Mouse (Mus musculus) hindbrain, embryonic 12.5 days (tissue): ENCODE measurements around the gene Meig1. TPM values are rescaled to one million over a fixed set of nuclear protein-coding genes. Genes with fewer than 3 reads are reported as not detected.
"Not testable (repeated sequence)": the region's sequence is repeated elsewhere in the genome, so short reads cannot be mapped to it uniquely, and the experiment has no call there.

Source experiments
- ATAC-seq: fragments of 200-750 bp; cut with Nextera tagmentation; 2 replicates; pipeline ENCODE4 v1.8.0; 2017; ENCODE audit warnings: moderate TSS enrichment; ENCODE audit not compliant: low FRiP score
- H3K27ac ChIP-seq: fragments of 300-500 bp; sonication (generic); 2 replicates; pipeline ENCODE4 v1.5.1; 2016; ENCODE audit warnings: mild to moderate bottlenecking
- H3K27me3 ChIP-seq: fragments of 300-500 bp; sonication (generic); 2 replicates; pipeline ENCODE4 v1.6.1; 2016; ENCODE audit warnings: mild to moderate bottlenecking
- H3K36me3 ChIP-seq: fragments of 300-500 bp; sonication (generic); 2 replicates; pipeline ENCODE4 v1.6.1; 2016; ENCODE audit warnings: mild to moderate bottlenecking
- H3K4me1 ChIP-seq: fragments of 300-500 bp; sonication (generic); 2 replicates; pipeline ENCODE4 v1.6.1; 2016
- H3K4me2 ChIP-seq: fragments of 300-500 bp; sonication (generic); replicated peaks from 2 replicates; pipeline ENCODE4 v1.6.1; 2016; ENCODE audit warnings: mild to moderate bottlenecking
- H3K4me3 ChIP-seq: fragments of 300-500 bp; sonication (generic); 2 replicates; pipeline ENCODE4 v1.5.1; 2016; ENCODE audit warnings: mild to moderate bottlenecking
- H3K9ac ChIP-seq: fragments of 300-500 bp; sonication (generic); 2 replicates; pipeline ENCODE4 v1.6.1; 2016; ENCODE audit warnings: mild to moderate bottlenecking, moderate library complexity
- H3K9me3 ChIP-seq: fragments of 300-500 bp; sonication (generic); replicated peaks from 2 replicates; pipeline ENCODE4 v1.6.1; 2016; ENCODE audit warnings: mild to moderate bottlenecking
- WGBS: fragments of 180-500 bp; shearing (Covaris S2); methylation state at CpG from one replicate; pipeline ENCODE4 v1.1.7; 2016; 5-methylcytosine and 5-hydroxymethylcytosine counted together
- polyA plus RNA-seq: library from polyadenylated mRNA; unstranded; fragments of >200 nt; fragmentation: Nextera tagmentation; extraction: Ambion mirVana; gene quantifications from 2 replicates; pipeline ENCODE4 v1.2.1, GENCODE M21; 2016

Meig1 gene
- polyA plus RNA-seq, 1 experiment from 2014 or later, result 5.4 TPM

- H3K9ac ChIP-seq, result peak overlapping the region; percentile 60
- WGBS, result 2% methylated on average over 38 of the region's 38 CpGs
- H3K27ac ChIP-seq, result no peak overlapping the region
- ATAC-seq, result peak; percentile 95
- H3K4me3 ChIP-seq, result peak overlapping the region; percentile 48
- no peaks in the 10 kb centered on the region for H3K36me3 ChIP-seq
- H3K4me2 ChIP-seq, result peak overlapping the region; percentile 74
- peaks cover 10% of the 10 kb centered on the region; the same call in 1 of the 2 replicates for H3K4me1 ChIP-seq
- no peaks in the 10 kb centered on the region for H3K9me3 ChIP-seq
- H3K27me3 ChIP-seq, result peaks cover 12% of the 10 kb centered on the region
Measured at GRCm38 (mm10) chr2:3418883-3419431, 3.5 kb downstream of the Meig1 start.

GRCm38 (mm10) chr2:3415676-3416075 is 6.8 kb downstream of the Meig1 start:
- no peak overlapping the region for H3K9ac ChIP-seq
- peaks cover 10% of the 10 kb centered on the region; the same call in 1 of the 2 replicates for H3K4me1 ChIP-seq
- H3K27me3 ChIP-seq, result peaks cover 12% of the 10 kb centered on the region
- no peak overlapping the region for H3K4me2 ChIP-seq
- H3K4me3 ChIP-seq, result no peak overlapping the region
- no peaks in the 10 kb centered on the region for H3K9me3 ChIP-seq
- ATAC-seq, result no peak
- no peak overlapping the region for H3K27ac ChIP-seq
- H3K36me3 ChIP-seq, result no peaks in the 10 kb centered on the region
- WGBS, result 59% methylated on average over 1 of the region's 1 CpGs

- Histone ChIP-seq H3K4me2 (no peak overlapping the region), H3K27ac (no peak overlapping the region), H3K9me3 (no peaks in the 10 kb centered on the region), H3K27me3 (peaks cover 12% of the 10 kb centered on the region), H3K9ac (no peak overlapping the region), H3K4me3 (no peak overlapping the region), H3K4me1 (0 out of 2 replicates have a peak, but pooled peaks cover 2% of the 10 kb centered on the region), H3K36me3 (no peaks in the 10 kb centered on the region)
- ATAC-seq, result no peak
- 37% methylated on average over 4 of the region's 4 CpGs for WGBS
Measured at GRCm38 (mm10) chr2:3414241-3414640, 8.2 kb downstream of the Meig1 start.

- H3K4me1 ChIP-seq, result no peaks in the 10 kb centered on the region
- no peaks in the 10 kb centered on the region for H3K9me3 ChIP-seq
- H3K9ac ChIP-seq, result no peak overlapping the region
- no peak overlapping the region for H3K27ac ChIP-seq
- ATAC-seq, result no peak
- no peaks in the 10 kb centered on the region for H3K36me3 ChIP-seq
- H3K27me3 ChIP-seq, result no peaks in the 10 kb centered on the region
- H3K4me2 ChIP-seq, result no peak overlapping the region
- no peak overlapping the region for H3K4me3 ChIP-seq
- 82% methylated on average over 7 of the region's 7 CpGs for WGBS
Measured at GRCm38 (mm10) chr2:3407756-3408155, 14.7 kb downstream of the Meig1 start.

- H3K9ac ChIP-seq, result no peak overlapping the region
- H3K4me1 ChIP-seq, result no peaks in the 10 kb centered on the region
- no peak for ATAC-seq
- H3K27ac ChIP-seq, result no peak overlapping the region
- WGBS, result 88% methylated on average over 4 of the region's 4 CpGs
- H3K9me3 ChIP-seq, result no peaks in the 10 kb centered on the region
- H3K36me3 ChIP-seq, result no peaks in the 10 kb centered on the region
- H3K27me3 ChIP-seq, result no peaks in the 10 kb centered on the region
- H3K4me3 ChIP-seq, result no peak overlapping the region
- no peak overlapping the region for H3K4me2 ChIP-seq
Measured at GRCm38 (mm10) chr2:3405981-3406380, 16.5 kb downstream of the Meig1 start.

- not testable (repeated sequence) for H3K9me3 ChIP-seq, ATAC-seq, H3K4me1 ChIP-seq, H3K27me3 ChIP-seq, H3K9ac ChIP-seq, H3K4me3 ChIP-seq, H3K4me2 ChIP-seq, H3K27ac ChIP-seq, H3K36me3 ChIP-seq
- WGBS, result 67% methylated on average over 10 of the region's 10 CpGs
Measured at GRCm38 (mm10) chr2:3397110-3397509, 25.3 kb downstream of the Meig1 start, which contains the start of gene Olah. Gene Olah, minus strand, starts transcription at chr2:3397210.

GRCm38 (mm10) chr2:3391945-3392344 is 30.5 kb downstream of the Meig1 start:
- Histone ChIP-seq H3K27ac (no peak overlapping the region), H3K27me3 (no peaks in the 10 kb centered on the region), H3K36me3 (no peaks in the 10 kb centered on the region), H3K4me1 (no peaks in the 10 kb centered on the region), H3K9ac (no peak overlapping the region), H3K4me3 (no peak overlapping the region), H3K9me3 (no peaks in the 10 kb centered on the region), H3K4me2 (no peak overlapping the region)
- 74% methylated on average over 2 of the region's 2 CpGs for WGBS
- ATAC-seq, result no peak

GRCm38 (mm10) chr2:3387105-3387860 is 35.2 kb downstream of the Meig1 start:
- no peak for ATAC-seq
- WGBS, result 87% methylated on average over 6 of the region's 6 CpGs
- no peaks in the 10 kb centered on the region for H3K4me1 ChIP-seq

GRCm38 (mm10) chr2:3365127-3365526 is 57.3 kb downstream of the Meig1 start:
- no peak overlapping the region for H3K27ac ChIP-seq
- no peaks in the 10 kb centered on the region for H3K36me3 ChIP-seq
- WGBS, result 73% methylated on average over 4 of the region's 4 CpGs
- H3K4me1 ChIP-seq, result no peaks in the 10 kb centered on the region
- no peak for ATAC-seq
- H3K4me2 ChIP-seq, result no peak overlapping the region
- no peaks in the 10 kb centered on the region for H3K9me3 ChIP-seq
- no peak overlapping the region for H3K9ac ChIP-seq
- no peaks in the 10 kb centered on the region for H3K27me3 ChIP-seq
- no peak overlapping the region for H3K4me3 ChIP-seq

More at GRCm38 (mm10) chr2:3387105-3387860, 35.2 kb downstream of the Meig1 start:
- Histone ChIP-seq H3K9me3 (no peaks in the 10 kb centered on the region), H3K4me2 (no peak overlapping the region), H3K27me3 (no peaks in the 10 kb centered on the region), H3K27ac (no peak overlapping the region), H3K36me3 (no peaks in the 10 kb centered on the region), H3K4me3 (no peak overlapping the region), H3K9ac (no peak overlapping the region)

GRCm38 (mm10) chr2:3361067-3361466 is 61.4 kb downstream of the Meig1 start:
- H3K9ac ChIP-seq, result no peak overlapping the region
- ATAC-seq, result no peak
- no peaks in the 10 kb centered on the region for H3K9me3 ChIP-seq
- WGBS, result 83% methylated on average over 3 of the region's 3 CpGs
- H3K4me3 ChIP-seq, result no peak overlapping the region
- no peaks in the 10 kb centered on the region for H3K4me1 ChIP-seq
- H3K36me3 ChIP-seq, result no peaks in the 10 kb centered on the region
- no peaks in the 10 kb centered on the region for H3K27me3 ChIP-seq
- H3K27ac ChIP-seq, result no peak overlapping the region
- no peak overlapping the region for H3K4me2 ChIP-seq
